Mouse (Mus musculus): ENCODE results near the gene Mgea5.

DNA sequence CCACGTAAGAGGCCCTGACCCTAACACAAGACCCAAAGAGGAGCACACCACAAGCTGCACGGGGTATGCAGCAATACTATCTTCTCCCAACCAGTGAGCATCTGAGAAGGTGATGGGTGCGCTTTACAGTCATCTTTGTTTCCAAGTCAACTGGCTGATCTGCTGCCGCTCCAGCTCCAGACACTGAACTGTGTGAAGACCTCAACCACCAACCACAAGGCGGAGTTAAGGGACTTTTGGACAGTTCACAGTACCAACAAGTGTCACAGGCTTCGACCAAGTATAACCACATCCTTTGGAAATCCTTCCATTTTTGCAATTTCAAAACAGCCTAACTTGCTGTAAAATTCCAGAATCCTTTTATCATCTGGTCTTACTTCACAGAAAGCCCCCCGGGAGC lies 31.8 kb downstream of the Mgea5 start:
- TF ChIP-seq EP300 (IDR thresholded peaks at IDR 0.05; ENCODE audit: low read depth), result no peak
- no peak for TF ChIP-seq CTCF (IDR thresholded peaks at IDR 0.05; ENCODE audit: low read depth)
